Mouse (Mus musculus) neural tube, embryonic 14.5 days (tissue): Measurements from ENCODE around the gene Camk1d. TPM values are rescaled to one million over a fixed set of nuclear protein-coding genes. Genes with fewer than 3 reads are reported as not detected.

Source experiments
- ATAC-seq: fragments of 200-750 bp; cut with Nextera tagmentation; 2 replicates; pipeline ENCODE4 v1.8.0; 2017; ENCODE audit warnings: low read depth, mild to moderate bottlenecking, moderate TSS enrichment, moderate library complexity
- H3K27ac ChIP-seq: fragments of 300-500 bp; sonication (generic); 2 replicates; pipeline ENCODE4 v1.5.1; 2014; ENCODE audit warnings: low read depth, mild to moderate bottlenecking, control low read depth, low read length, moderate library complexity, mixed read lengths
- H3K27me3 ChIP-seq: fragments of 300-500 bp; sonication (generic); 2 replicates; pipeline ENCODE4 v1.6.1; 2014; ENCODE audit warnings: low read length; ENCODE audit not compliant: control insufficient read depth, insufficient read depth
- H3K36me3 ChIP-seq: fragments of 300-500 bp; sonication (generic); 2 replicates; pipeline ENCODE4 v1.6.1; 2014; ENCODE audit warnings: low read length, mixed read lengths; ENCODE audit not compliant: control insufficient read depth, insufficient read depth
- H3K4me1 ChIP-seq: fragments of 300-500 bp; sonication (generic); 2 replicates; pipeline ENCODE4 v1.6.1; 2014; ENCODE audit warnings: low read length; ENCODE audit not compliant: control insufficient read depth, insufficient read depth
- H3K4me2 ChIP-seq: fragments of 300-500 bp; sonication (generic); 2 replicates; pipeline ENCODE4 v1.6.1; 2014; ENCODE audit warnings: mild to moderate bottlenecking, low read depth, low read length, control low read depth
- H3K4me3 ChIP-seq: fragments of 300-500 bp; sonication (generic); 2 replicates; pipeline ENCODE4 v1.5.1; 2014; ENCODE audit warnings: low read depth, low read length, control low read depth, mixed read lengths
- H3K9ac ChIP-seq: fragments of 300-500 bp; sonication (generic); replicated peaks from 2 replicates; pipeline ENCODE4 v1.6.1; 2014; ENCODE audit warnings: low read depth, mild to moderate bottlenecking, control low read depth, low read length, mixed read lengths
- H3K9me3 ChIP-seq: fragments of 300-500 bp; sonication (generic); 2 replicates; pipeline ENCODE4 v1.6.1; 2016; ENCODE audit warnings: low read length; ENCODE audit not compliant: control insufficient read depth
- WGBS: fragments of 180-500 bp; shearing (Covaris S2); extraction: QIAGEN DNeasy Blood & Tissue Kit; methylation state at CpG from one replicate; pipeline ENCODE4 v1.1.7; 2014; 5-methylcytosine and 5-hydroxymethylcytosine counted together
- polyA plus RNA-seq: library from polyadenylated mRNA; unstranded; fragments of >200 nt; fragmentation: Nextera tagmentation; extraction: Ambion mirVana; gene quantifications from 2 replicates; pipeline ENCODE4 v1.2.1, GENCODE M21; 2014

Camk1d gene
- 9.1 and 9.9 TPM in 2 replicates for polyA plus RNA-seq

GRCm38 (mm10) chr2:5714211-5715053 is at the start of gene Camk1d:
Camk1d (minus strand) TSS chr2:5714515.
- H3K4me2 ChIP-seq = peak within 1 kb of the TSS; percentile 97
- 0% methylated on average over 53 of the region's 80 CpGs for WGBS
- H3K27ac ChIP-seq = peak within 1 kb of the TSS; percentile 57

GRCm38 (mm10) chr2:5762031-5762430 is 47.7 kb upstream of the Camk1d start:
- Histone ChIP-seq H3K27ac (no peak overlapping the region), H3K4me2 (no peak overlapping the region), H3K9me3 (no peaks in the 10 kb centered on the region), H3K9ac (no peak overlapping the region), H3K4me1 (no peaks in the 10 kb centered on the region), H3K4me3 (no peak overlapping the region), H3K27me3 (no peaks in the 10 kb centered on the region), H3K36me3 (no peaks in the 10 kb centered on the region)
- WGBS = 96% methylated on average over 3 of the region's 3 CpGs
- no peak for ATAC-seq

More at GRCm38 (mm10) chr2:5714211-5715053, at the start of gene Camk1d:
- H3K9ac ChIP-seq = peak within 1 kb of the TSS; percentile 63
- ATAC-seq = peak; percentile 87
- H3K27me3 ChIP-seq = no peaks in the 10 kb centered on the region
- peak within 1 kb of the TSS; percentile 75 for H3K4me3 ChIP-seq
- 0 out of 2 replicates have a peak, but pooled peaks cover 3% of the 10 kb centered on the region for H3K4me1 ChIP-seq
- no peaks in the 10 kb centered on the region for H3K36me3 ChIP-seq
- 0 out of 2 replicates have a peak, but pooled peaks cover 2% of the 10 kb centered on the region for H3K9me3 ChIP-seq

- Histone ChIP-seq H3K4me1 (no peaks in the 10 kb centered on the region), H3K27ac (no peak overlapping the region), H3K4me2 (no peak overlapping the region), H3K36me3 (no peaks in the 10 kb centered on the region), H3K9me3 (no peaks in the 10 kb centered on the region), H3K27me3 (no peaks in the 10 kb centered on the region), H3K4me3 (no peak overlapping the region), H3K9ac (no peak overlapping the region)
- ATAC-seq = no peak
- 91% methylated on average over 8 of the region's 8 CpGs for WGBS
Measured at GRCm38 (mm10) chr2:5760479-5761008, 46.2 kb upstream of the Camk1d start.

GRCm38 (mm10) chr2:5758569-5758968 is 44.3 kb upstream of the Camk1d start:
- no peak overlapping the region for H3K4me2 ChIP-seq
- no peaks in the 10 kb centered on the region for H3K36me3 ChIP-seq
- H3K27ac ChIP-seq = no peak overlapping the region
- H3K4me3 ChIP-seq = no peak overlapping the region
- no peaks in the 10 kb centered on the region for H3K9me3 ChIP-seq
- H3K27me3 ChIP-seq = no peaks in the 10 kb centered on the region
- no peak overlapping the region for H3K9ac ChIP-seq
- no peak for ATAC-seq
- WGBS = 98% methylated on average over 2 of the region's 2 CpGs
- no peaks in the 10 kb centered on the region for H3K4me1 ChIP-seq

GRCm38 (mm10) chr2:5750872-5751271 is 36.6 kb upstream of the Camk1d start:
- H3K9me3 ChIP-seq = no peaks in the 10 kb centered on the region
- H3K27ac ChIP-seq = no peak overlapping the region
- no peak overlapping the region for H3K4me3 ChIP-seq
- H3K36me3 ChIP-seq = no peaks in the 10 kb centered on the region
- no peaks in the 10 kb centered on the region for H3K4me1 ChIP-seq
- ATAC-seq = no peak
- no peaks in the 10 kb centered on the region for H3K27me3 ChIP-seq
- 79% methylated on average over 3 of the region's 3 CpGs for WGBS
- no peak overlapping the region for H3K4me2 ChIP-seq
- no peak overlapping the region for H3K9ac ChIP-seq

- Histone ChIP-seq H3K9ac (no peak overlapping the region), H3K4me1 (no peaks in the 10 kb centered on the region), H3K27me3 (no peaks in the 10 kb centered on the region), H3K4me2 (no peak overlapping the region), H3K9me3 (no peaks in the 10 kb centered on the region), H3K4me3 (no peak overlapping the region), H3K27ac (no peak overlapping the region), H3K36me3 (no peaks in the 10 kb centered on the region)
- 84% methylated on average over 6 of the region's 6 CpGs for WGBS
- ATAC-seq = no peak
Measured at GRCm38 (mm10) chr2:5749210-5749609, 34.9 kb upstream of the Camk1d start.

GRCm38 (mm10) chr2:5747545-5748043 is 33.3 kb upstream of the Camk1d start:
- H3K9ac ChIP-seq = no peak overlapping the region

GRCm38 (mm10) chr2:5746529-5746928 is 32.2 kb upstream of the Camk1d start:
- 83% methylated on average over 12 of the region's 12 CpGs for WGBS
- Histone ChIP-seq H3K4me3 (no peak overlapping the region), H3K4me2 (no peak overlapping the region), H3K27me3 (no peaks in the 10 kb centered on the region), H3K4me1 (no peaks in the 10 kb centered on the region), H3K9me3 (no peaks in the 10 kb centered on the region), H3K36me3 (no peaks in the 10 kb centered on the region), H3K27ac (no peak overlapping the region), H3K9ac (no peak overlapping the region)
- ATAC-seq = no peak

More at GRCm38 (mm10) chr2:5747545-5748043, 33.3 kb upstream of the Camk1d start:
- Histone ChIP-seq H3K27me3 (no peaks in the 10 kb centered on the region), H3K4me1 (no peaks in the 10 kb centered on the region), H3K27ac (no peak overlapping the region), H3K4me2 (no peak overlapping the region), H3K9me3 (no peaks in the 10 kb centered on the region), H3K4me3 (no peak overlapping the region), H3K36me3 (no peaks in the 10 kb centered on the region)
- no peak for ATAC-seq
- WGBS = 85% methylated on average over 5 of the region's 5 CpGs

GRCm38 (mm10) chr2:5743886-5744285 is 29.6 kb upstream of the Camk1d start:
- no peak overlapping the region for H3K27ac ChIP-seq
- no peaks in the 10 kb centered on the region for H3K9me3 ChIP-seq
- H3K36me3 ChIP-seq = no peaks in the 10 kb centered on the region
- no peak overlapping the region for H3K4me2 ChIP-seq
- no peak overlapping the region for H3K9ac ChIP-seq
- ATAC-seq = no peak
- H3K4me1 ChIP-seq = no peaks in the 10 kb centered on the region
- 85% methylated on average over 8 of the region's 8 CpGs for WGBS
- H3K27me3 ChIP-seq = no peaks in the 10 kb centered on the region
- no peak overlapping the region for H3K4me3 ChIP-seq
